Mouse (Mus musculus) kidney, postnatal 14 days (tissue): ENCODE measurements at regions not wholly inside any gene's neighbourhood (a gene's known extent, or its start where the extent isn't known, plus 50 kb on each side); places are given as distances from the start of the nearest gene placed in this dataset.

ENCODE experiments used
- DNase-seq: peaks from one replicate; pipeline ENCODE4 v3.0.0; 2022; ENCODE audit warnings: mixed read lengths

- DNase-seq = no peak
Measured at GRCm38 (mm10) chr5:4697346-4698095, 60.3 kb downstream of the Fzd1 start.

- no peak for DNase-seq
Measured at GRCm38 (mm10) chr5:4696701-4697100, 61.1 kb downstream of the Fzd1 start.

GRCm38 (mm10) chr5:4689130-4689529 lies 68.7 kb downstream of the Fzd1 start:
- no peak for DNase-seq

GRCm38 (mm10) chr5:4675316-4675715 lies 82.5 kb downstream of the Fzd1 start:
- DNase-seq = peak; percentile 11

- no peak for DNase-seq
Measured at GRCm38 (mm10) chr5:4666381-4666780, 91.5 kb downstream of the Fzd1 start.

- DNase-seq = no peak
Measured at GRCm38 (mm10) chr5:4665978-4666377, 91.9 kb downstream of the Fzd1 start.

- no peak for DNase-seq
Measured at GRCm38 (mm10) chr5:4664918-4665317, 92.9 kb downstream of the Fzd1 start.

GRCm38 (mm10) chr5:4664488-4664887 lies 93.3 kb downstream of the Fzd1 start:
- no peak for DNase-seq

- peak; percentile 18 for DNase-seq
Measured at GRCm38 (mm10) chr5:4662198-4662585, 95.6 kb downstream of the Fzd1 start.

- DNase-seq = peak; percentile 13
Measured at GRCm38 (mm10) chr5:4661420-4662197, 96.2 kb downstream of the Fzd1 start.

- DNase-seq = no peak
Measured at GRCm38 (mm10) chr5:4657982-4658381, 99.9 kb downstream of the Fzd1 start.

GRCm38 (mm10) chr5:4654186-4654585 lies 103.6 kb downstream of the Fzd1 start:
- DNase-seq = peak; percentile 10

- no peak for DNase-seq
Measured at GRCm38 (mm10) chr5:4651167-4651955, 106.5 kb downstream of the Fzd1 start.

- no peak for DNase-seq
Measured at GRCm38 (mm10) chr5:4650709-4651108, 107.1 kb downstream of the Fzd1 start.

- peak; percentile 47 for DNase-seq
Measured at GRCm38 (mm10) chr5:4649858-4650556, 107.8 kb downstream of the Fzd1 start.

- DNase-seq = no peak
Measured at GRCm38 (mm10) chr5:4641041-4641440, 116.8 kb downstream of the Fzd1 start.

- DNase-seq = no peak
Measured at GRCm38 (mm10) chr5:4633763-4634162, 124.1 kb downstream of the Fzd1 start.

- no peak for DNase-seq
Measured at GRCm38 (mm10) chr5:4625206-4625605, 132.6 kb downstream of the Fzd1 start.

- DNase-seq = no peak
Measured at GRCm38 (mm10) chr5:4623625-4624024, 134.2 kb downstream of the Fzd1 start.

GRCm38 (mm10) chr5:4620513-4621210 lies 137.2 kb downstream of the Fzd1 start:
- peak; percentile 3 for DNase-seq

GRCm38 (mm10) chr5:4615233-4615632 lies 142.6 kb downstream of the Fzd1 start:
- no peak for DNase-seq

GRCm38 (mm10) chr5:4597471-4597870 lies 160.4 kb downstream of the Fzd1 start:
- no peak for DNase-seq
